12 mouse cellular contexts compared by ENCODE assay signal in genomic region chr12:100392466-100392865, GRCm38 (mm10).
DNase-seq lines count a peak whose midpoint lies in the region; ATAC-seq lines count a peak whose summit lies in the region.
"Had no signal": no experiment of that assay in that cellular context is flagged by ENCODE, and none has a peak within 500 bp of the region (broad histone marks: within the 10 kb centered on the region; RNA-seq: fewer than 3 reads in every experiment).

No protein-coding gene starts in this region.

- no peaks in the 10 kb centered on the region for H3K9me3 ChIP-seq in hindbrain, embryonic 15.5 days
- peaks cover 3% of the 10 kb centered on the region; the same call in 1 of the 2 replicates for H3K9me3 ChIP-seq in hindbrain, embryonic 10.5 days
- H3K9me3 ChIP-seq in midbrain, embryonic 14.5 days (ENCODE audit: control insufficient read depth, low read length), result no peaks in the 10 kb centered on the region
- H3K9me3 ChIP-seq in midbrain, embryonic 10.5 days (replicated peaks), result 0 out of 2 replicates have a peak, but pooled peaks cover 2% of the 10 kb centered on the region
- H3K9me3 ChIP-seq: limb, embryonic 12.5 days had no signal

- no peak overlapping the region for H3K4me3 ChIP-seq in hindbrain, embryonic 15.5 days
- no peak overlapping the region for H3K4me3 ChIP-seq in hindbrain, embryonic 10.5 days
- H3K4me3 ChIP-seq in midbrain, embryonic 14.5 days (replicated peaks; ENCODE audit: low read depth, low read length), result no peak overlapping the region
- H3K4me3 ChIP-seq in midbrain, embryonic 10.5 days, result no peak overlapping the region
- H3K4me3 ChIP-seq: limb, embryonic 12.5 days had no signal

- H3K27me3 ChIP-seq in hindbrain, embryonic 15.5 days, result no peaks in the 10 kb centered on the region
- H3K27me3 ChIP-seq in hindbrain, embryonic 10.5 days (ENCODE audit: insufficient read depth, poor library complexity, severe bottlenecking), result no peaks in the 10 kb centered on the region
- H3K27me3 ChIP-seq in midbrain, embryonic 14.5 days (ENCODE audit: control insufficient read depth, insufficient read depth, low read length), result no peaks in the 10 kb centered on the region
- H3K27me3 ChIP-seq in midbrain, embryonic 10.5 days (ENCODE audit: low read depth, poor library complexity, severe bottlenecking), result no peaks in the 10 kb centered on the region
- H3K27me3 ChIP-seq: limb, embryonic 12.5 days had no signal

- ATAC-seq in hindbrain, embryonic 15.5 days (ENCODE audit: low FRiP score, low read depth), result no peak
- no peak for ATAC-seq in midbrain, embryonic 14.5 days (ENCODE audit: low FRiP score, low TSS enrichment)
- ATAC-seq: midbrain, embryonic 16.5 days had no signal

- WGBS in hindbrain, embryonic 15.5 days, result 50% methylated on average over 5 of the region's 5 CpGs
- 95% methylated on average over 5 of the region's 5 CpGs for WGBS in hindbrain, embryonic 10.5 days
- WGBS in midbrain, embryonic 14.5 days, result 56% methylated on average over 5 of the region's 5 CpGs
- 96% methylated on average over 5 of the region's 5 CpGs for WGBS in midbrain, embryonic 10.5 days

- peaks cover 8% of the 10 kb centered on the region for H3K4me1 ChIP-seq in hindbrain, embryonic 15.5 days (replicated peaks)
- peaks cover 10% of the 10 kb centered on the region for H3K4me1 ChIP-seq in hindbrain, embryonic 10.5 days (replicated peaks)
- H3K4me1 ChIP-seq in midbrain, embryonic 14.5 days (ENCODE audit: control insufficient read depth, insufficient read depth, low read length), result peaks cover 8% of the 10 kb centered on the region; the same call in 1 of the 2 replicates
- H3K4me1 ChIP-seq in midbrain, embryonic 10.5 days, result peaks cover 8% of the 10 kb centered on the region; the same call in 1 of the 2 replicates
- H3K4me1 ChIP-seq: limb, embryonic 12.5 days had no signal

- no peak overlapping the region for H3K4me2 ChIP-seq in hindbrain, embryonic 15.5 days
- no peak overlapping the region for H3K4me2 ChIP-seq in midbrain, embryonic 14.5 days (ENCODE audit: low read length)
- H3K4me2 ChIP-seq: limb, embryonic 12.5 days; lung, embryonic 14.5 days had no signal

- H3K36me3 ChIP-seq in hindbrain, embryonic 15.5 days, result peaks cover 5% of the 10 kb centered on the region
- peaks cover 53% of the 10 kb centered on the region for H3K36me3 ChIP-seq in hindbrain, embryonic 10.5 days
- H3K36me3 ChIP-seq in midbrain, embryonic 14.5 days (ENCODE audit: control insufficient read depth, insufficient read depth, low read length), result 0 out of 2 replicates have a peak, but pooled peaks cover 18% of the 10 kb centered on the region
- H3K36me3 ChIP-seq in midbrain, embryonic 10.5 days, result peaks cover 58% of the 10 kb centered on the region

- H3K9ac ChIP-seq in hindbrain, embryonic 15.5 days, result no peak overlapping the region
- no peak overlapping the region for H3K9ac ChIP-seq in midbrain, embryonic 14.5 days (replicated peaks; ENCODE audit: low read length)
- H3K9ac ChIP-seq: limb, embryonic 12.5 days; lung, embryonic 14.5 days had no signal

- H3K27ac ChIP-seq in hindbrain, embryonic 15.5 days (replicated peaks), result 0 out of 2 replicates have a peak overlapping the region, but pooled peaks have one; percentile 27
- H3K27ac ChIP-seq in hindbrain, embryonic 10.5 days, result no peak overlapping the region
- H3K27ac ChIP-seq in midbrain, embryonic 14.5 days (replicated peaks; ENCODE audit: low read depth, low read length), result no peak overlapping the region
- H3K27ac ChIP-seq in midbrain, embryonic 10.5 days (replicated peaks), result no peak overlapping the region
- H3K27ac ChIP-seq: limb, embryonic 12.5 days had no signal

- no peak for DNase-seq in hindbrain, embryonic 10.5 days (ENCODE audit: low spot score)
- peak; percentile 35 for DNase-seq in midbrain, embryonic 14.5 days
- no peak for DNase-seq in midbrain, embryonic 10.5 days (ENCODE audit: low spot score)
- DNase-seq in cerebellum, adult 9-10 months, result peak; percentile 84
- DNase-seq in skeletal muscle tissue, adult 2 months (ENCODE audit: low read depth, low spot score), result peak; percentile 94
- DNase-seq in spleen, adult 12 weeks (ENCODE audit: low spot score), result no peak
- DNase-seq: heart, postnatal 36 days; kidney, postnatal 4 days had no signal

Comparison
In these comparisons a context has a peak if more than half of its experiments do, and no peak if none do; other contexts are left out.
1. DNase-seq: peak in midbrain, embryonic 14.5 days (single experiment), cerebellum, adult 9-10 months (single experiment) and skeletal muscle tissue, adult 2 months (single experiment); none in hindbrain, embryonic 10.5 days (single experiment), midbrain, embryonic 10.5 days (single experiment) and spleen, adult 12 weeks (single experiment).